Mouse (Mus musculus) lung, adult 18-20 months (tissue): ENCODE data around the gene Tubgcp6.

Source experiments
- DNase-seq, 2 experiments: peaks; one replicate each; pipeline ENCODE4 v3.0.0; 2022; ENCODE audit warnings: mixed read lengths in 2 of 2

Tubgcp6 gene

GRCm38 (mm10) chr15:89061761-89062517, 61.0 kb downstream of the Tubgcp6 start:
- DNase-seq: no peak

GRCm38 (mm10) chr15:89060811-89061460, 62.0 kb downstream of the Tubgcp6 start:
- DNase-seq: no peak

GRCm38 (mm10) chr15:89060032-89060681, 62.8 kb downstream of the Tubgcp6 start:
- DNase-seq: no peak

GRCm38 (mm10) chr15:89059161-89059931, 63.6 kb downstream of the Tubgcp6 start, which contains the start of gene Panx2:
Gene Panx2 (plus strand): TSS chr15:89059734.
- no peak for DNase-seq

- no peak for DNase-seq
Observed at GRCm38 (mm10) chr15:89058736-89059135, 64.2 kb downstream of the Tubgcp6 start.

- DNase-seq: no peak
Observed at GRCm38 (mm10) chr15:89054666-89055065, 68.2 kb downstream of the Tubgcp6 start.
